Mouse (Mus musculus): ENCODE data around the gene Gm21983. TPM values are rescaled to one million over a fixed set of nuclear protein-coding genes. Genes with fewer than 3 reads are reported as not detected.

Gene Gm21983
- total and polyA plus RNA-seq, 3 experiments: 0.16 TPM; not detected in 2

GRCm38 (mm10) chr7:27195681-27196611 is 15.1 kb upstream of the Gm21983 start, which contains the start of the genes BC024978 and Snrpa:
TSS of gene BC024978 (plus strand) at chr7:27195781.
TSS of gene Snrpa (minus strand) at chr7:27196271.
- Histone ChIP-seq H3K36me3 (ENCODE audit: control insufficient read depth, insufficient read depth, low read length) (peaks cover 4% of the 10 kb centered on the region), H3K9ac (ENCODE audit: low read depth, low read length) (peak within 1 kb of the TSS; percentile 90), H3K4me1 (ENCODE audit: control insufficient read depth, insufficient read depth, low read length) (peaks cover 7% of the 10 kb centered on the region), H3K27me3 (ENCODE audit: control insufficient read depth, insufficient read depth, low read length) (no peaks in the 10 kb centered on the region), H3K27ac (peak within 1 kb of the TSS; percentile 100), H3K4me3 (peak within 1 kb of the TSS; percentile 100), H3K79me2 (replicated peaks; ENCODE audit: control insufficient read depth, insufficient read depth, low read length) (peaks cover 2% of the 10 kb centered on the region; the same call in 1 of the 2 replicates)
- peak; percentile 79 for TF ChIP-seq POLR2A (IDR thresholded peaks at IDR 0.05; ENCODE audit: insufficient read depth, low read depth, low read length)
- TF ChIP-seq EP300 (IDR thresholded peaks at IDR 0.05; ENCODE audit: insufficient read depth, low read depth, low read length): peak; percentile 79
- TF ChIP-seq CTCF (IDR thresholded peaks at IDR 0.05): peak; percentile 3; the same call in 1 of the 2 replicates
- intact Hi-C loops (cut with DNase I): loop anchor here (1.0 to 2.0 kb wide), 3 partner anchors 15 to 32 kb away; partner anchors contain the start of genes Egln2, Gm21983, Itpkc and Mia
- WGBS: under 1% methylated on average over 64 of the region's 64 CpGs
- DNase-seq: peak; percentile 91 to 98

- peaks cover 6% of the 10 kb centered on the region for H3K36me3 ChIP-seq (ENCODE audit: control insufficient read depth, insufficient read depth, low read length)
- H3K79me2 ChIP-seq (replicated peaks; ENCODE audit: control insufficient read depth, insufficient read depth, low read length): peaks cover 3% of the 10 kb centered on the region; the same call in 1 of the 2 replicates
- no peaks in the 10 kb centered on the region for H3K27me3 ChIP-seq (ENCODE audit: control insufficient read depth, insufficient read depth, low read length)
- peaks cover 7% of the 10 kb centered on the region for H3K4me1 ChIP-seq (ENCODE audit: control insufficient read depth, insufficient read depth, low read length)
- WGBS: 63% methylated on average over 4 of the region's 4 CpGs
- no peak overlapping the region for H3K27ac ChIP-seq
- intact Hi-C loops (cut with DNase I): loop anchor here (2.0 kb wide), 2 partner anchors 13 to 27 kb away; partner anchors contain the start of genes Egln2, Gm21983 and Mia
- TF ChIP-seq POLR2A (IDR thresholded peaks at IDR 0.05; ENCODE audit: insufficient read depth, low read depth, low read length) (no peak), EP300 (IDR thresholded peaks at IDR 0.05; ENCODE audit: insufficient read depth, low read depth, low read length) (no peak), CTCF (IDR thresholded peaks at IDR 0.05) (no peak)
- H3K4me3 ChIP-seq: no peak overlapping the region
- DNase-seq: no peak
- no peak overlapping the region for H3K9ac ChIP-seq (ENCODE audit: low read depth, low read length)
Observed at GRCm38 (mm10) chr7:27193731-27194130, 12.8 kb upstream of the Gm21983 start.

- intact Hi-C loops (cut with DNase I): no loop called here
- peaks cover 6% of the 10 kb centered on the region for H3K36me3 ChIP-seq (ENCODE audit: control insufficient read depth, insufficient read depth, low read length)
- WGBS: 92% methylated on average over 5 of the region's 5 CpGs
- no peak for DNase-seq
- H3K79me2 ChIP-seq (replicated peaks; ENCODE audit: control insufficient read depth, insufficient read depth, low read length): peaks cover 3% of the 10 kb centered on the region; the same call in 1 of the 2 replicates
- no peak overlapping the region for H3K4me3 ChIP-seq
- H3K27ac ChIP-seq: no peak overlapping the region
- H3K27me3 ChIP-seq (ENCODE audit: control insufficient read depth, insufficient read depth, low read length): no peaks in the 10 kb centered on the region
- H3K4me1 ChIP-seq (ENCODE audit: control insufficient read depth, insufficient read depth, low read length): peaks cover 5% of the 10 kb centered on the region
- no peak overlapping the region for H3K9ac ChIP-seq (ENCODE audit: low read depth, low read length)
- no peak for TF ChIP-seq CTCF (IDR thresholded peaks at IDR 0.05)
- no peak for TF ChIP-seq EP300 (IDR thresholded peaks at IDR 0.05; ENCODE audit: insufficient read depth, low read depth, low read length)
- TF ChIP-seq POLR2A (IDR thresholded peaks at IDR 0.05; ENCODE audit: insufficient read depth, low read depth, low read length): no peak
Observed at GRCm38 (mm10) chr7:27192434-27192833, 11.5 kb upstream of the Gm21983 start.

GRCm38 (mm10) chr7:27189271-27189931 is 8.5 kb upstream of the Gm21983 start:
- TF ChIP-seq EP300 (IDR thresholded peaks at IDR 0.05; ENCODE audit: insufficient read depth, low read depth, low read length): no peak
- peak; percentile 48 for TF ChIP-seq CTCF (IDR thresholded peaks at IDR 0.05)
- TF ChIP-seq POLR2A (IDR thresholded peaks at IDR 0.05; ENCODE audit: insufficient read depth, low read depth, low read length): no peak
- Histone ChIP-seq H3K36me3 (ENCODE audit: control insufficient read depth, insufficient read depth, low read length) (peaks cover 3% of the 10 kb centered on the region; the same call in 1 of the 2 replicates), H3K4me3 (no peak overlapping the region), H3K27me3 (ENCODE audit: control insufficient read depth, insufficient read depth, low read length) (no peaks in the 10 kb centered on the region), H3K27ac (no peak overlapping the region), H3K9ac (ENCODE audit: low read depth, low read length) (no peak overlapping the region), H3K79me2 (replicated peaks; ENCODE audit: control insufficient read depth, insufficient read depth, low read length) (peaks cover 3% of the 10 kb centered on the region; the same call in 1 of the 2 replicates), H3K4me1 (ENCODE audit: control insufficient read depth, insufficient read depth, low read length) (no peaks in the 10 kb centered on the region; the same call in 1 of the 2 replicates)
- intact Hi-C loops (cut with DNase I): no loop called here
- no peak for DNase-seq
- 98% methylated on average over 10 of the region's 10 CpGs for WGBS

- 72% methylated on average over 5 of the region's 5 CpGs for WGBS
- Histone ChIP-seq H3K9ac (ENCODE audit: low read depth, low read length) (no peak overlapping the region), H3K79me2 (replicated peaks; ENCODE audit: control insufficient read depth, insufficient read depth, low read length) (0 out of 2 replicates have a peak, but pooled peaks cover 1% of the 10 kb centered on the region), H3K4me1 (ENCODE audit: control insufficient read depth, insufficient read depth, low read length) (no peaks in the 10 kb centered on the region), H3K27ac (no peak overlapping the region), H3K36me3 (ENCODE audit: control insufficient read depth, insufficient read depth, low read length) (0 out of 2 replicates have a peak, but pooled peaks cover 3% of the 10 kb centered on the region), H3K4me3 (no peak overlapping the region), H3K27me3 (ENCODE audit: control insufficient read depth, insufficient read depth, low read length) (no peaks in the 10 kb centered on the region)
- DNase-seq: no peak
- intact Hi-C loops (cut with DNase I): no loop called here
- no peak for TF ChIP-seq EP300 (IDR thresholded peaks at IDR 0.05; ENCODE audit: insufficient read depth, low read depth, low read length)
- TF ChIP-seq CTCF (IDR thresholded peaks at IDR 0.05): no peak
- no peak for TF ChIP-seq POLR2A (IDR thresholded peaks at IDR 0.05; ENCODE audit: insufficient read depth, low read depth, low read length)
Observed at GRCm38 (mm10) chr7:27185986-27186385, 5.1 kb upstream of the Gm21983 start.

Measured in heart, adult 2 months (tissue).